8 mouse cellular contexts compared by ENCODE assay signal in the genomic region with DNA sequence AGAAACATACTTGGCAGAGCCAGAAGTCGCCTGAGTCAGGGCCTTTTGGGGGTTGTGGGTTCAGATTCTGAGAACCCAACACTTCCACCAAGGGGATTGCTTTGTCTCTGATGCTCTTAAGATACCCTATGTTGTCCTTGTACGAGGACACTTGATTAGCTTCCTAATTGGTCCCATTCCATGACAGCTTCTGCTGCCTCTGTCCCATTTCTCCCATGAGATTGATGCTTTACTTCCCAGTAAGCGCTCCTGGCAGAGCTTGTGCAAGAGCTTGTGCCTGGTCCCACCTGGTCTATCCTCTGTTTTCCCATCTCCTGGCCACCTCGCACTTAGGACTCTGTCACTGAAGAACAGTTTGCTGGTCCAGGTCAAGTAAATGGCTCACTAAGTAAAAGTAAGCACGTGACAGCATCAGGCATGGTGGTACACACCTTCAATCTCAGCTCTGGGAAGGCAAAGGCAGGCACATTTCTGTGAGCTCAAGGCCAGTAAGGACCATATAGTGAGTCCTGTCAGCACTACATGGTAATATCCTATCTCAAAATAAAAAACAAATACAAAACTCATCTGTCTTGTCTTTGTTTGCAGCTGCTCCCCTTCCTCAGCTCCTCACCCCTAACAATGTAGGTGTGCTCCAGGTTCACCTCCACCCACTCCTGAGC. TPM values are rescaled to one million over a fixed set of nuclear protein-coding genes. Genes with fewer than 3 reads are reported as not detected.
A peak's percentile ranks its signal among the peaks of the same experiment; 100 is the strongest.
DNase-seq lines count a peak whose midpoint lies in the region; ATAC-seq lines count a peak whose summit lies in the region.
"Not testable (repeated sequence)": the region's sequence is repeated elsewhere in the genome, so short reads cannot be mapped to it uniquely, and the experiment has no call there.

No protein-coding gene starts in this region.

- ATAC-seq in common myeloid progenitor, adult 5-6 weeks (replicated peaks; ENCODE audit: low read depth, poor library complexity, severe bottlenecking) = 0 out of 2 replicates have a peak, but pooled peaks have one; percentile 1
- ATAC-seq in hindbrain, embryonic 13.5 days (ENCODE audit: low FRiP score) = peak; percentile 34
- ATAC-seq in neural tube, embryonic 12.5 days (ENCODE audit: low FRiP score, low read depth) = peak; percentile 27

- H3K27me3 ChIP-seq in hindbrain, embryonic 13.5 days; neural tube, embryonic 12.5 days (replicated peaks): not testable (repeated sequence)

- peaks cover 19% of the 10 kb centered on the region for H3K9me3 ChIP-seq in hindbrain, embryonic 13.5 days
- H3K9me3 ChIP-seq in neural tube, embryonic 12.5 days = peaks cover 17% of the 10 kb centered on the region

- not testable (repeated sequence) for H3K4me1 ChIP-seq in hindbrain, embryonic 13.5 days (replicated peaks); neural tube, embryonic 12.5 days

- H3K4me2 ChIP-seq in hindbrain, embryonic 13.5 days; neural tube, embryonic 12.5 days (replicated peaks): not testable (repeated sequence)

- 70% methylated on average over 5 of the region's 5 CpGs for WGBS in hindbrain, embryonic 13.5 days
- WGBS in neural tube, embryonic 12.5 days = 72% methylated on average over 5 of the region's 5 CpGs

- not testable (repeated sequence) for H3K4me3 ChIP-seq in hindbrain, embryonic 13.5 days
- H3K4me3 ChIP-seq in neural tube, embryonic 12.5 days = 0 out of 2 replicates have a peak overlapping the region, but pooled peaks have one; percentile 0

- H3K36me3 ChIP-seq in hindbrain, embryonic 13.5 days; neural tube, embryonic 12.5 days: not testable (repeated sequence)

- H3K27ac ChIP-seq in hindbrain, embryonic 13.5 days; neural tube, embryonic 12.5 days: not testable (repeated sequence)

- DNase-seq in CD8-positive naive resting alpha-beta T cell, adult 2 months (ENCODE audit: low read depth in 2 of 2, low spot score in 2 of 2) = peak; percentile 67 to 77
- DNase-seq in gastrocnemius, postnatal 14 days = peak; percentile 64
- peak; percentile 67 to 74 for DNase-seq in layer of hippocampus, adult 18-20 months (ENCODE audit: low spot score in 2 of 2)
- DNase-seq in lung, adult 18-20 months = peak; percentile 50 to 76
- DNase-seq in testis, postnatal 14 days (ENCODE audit: low spot score) = peak; percentile 81

- intact Hi-C loops in gastrocnemius, postnatal 14 days (cut with DNase I; ENCODE audit: low total_unique reads) = not testable (repeated sequence)

- not testable (repeated sequence) for H3K9ac ChIP-seq in hindbrain, embryonic 13.5 days; neural tube, embryonic 12.5 days

RNA-seq across cellular contexts. Expression of a gene that starts 30.9 kb away (rescaled TPM):
- total RNA-seq in common myeloid progenitor, adult 5-6 weeks (2017) = 16.6 and 19.5 TPM in 2 replicates
- 10 to 100 TPM in 1 of 2 experiments, 1 to 10 TPM in 1; 9.6 to 10.9 TPM for total RNA-seq in gastrocnemius, postnatal 14 days (2021)
- 13.5 and 16.2 TPM in 2 replicates for polyA plus RNA-seq in hindbrain, embryonic 13.5 days (2015; fragmentation: Nextera tagmentation; extraction: Ambion mirVana)
- total RNA-seq in layer of hippocampus, adult 18-20 months (2021) = 10 to 100 TPM; 53.9 to 67.2 TPM
- polyA plus RNA-seq in neural tube, embryonic 12.5 days (2016; fragmentation: Nextera tagmentation; extraction: Ambion mirVana) = 14.3 and 15.6 TPM in 2 replicates

RNA-seq across cellular contexts. Expression of a gene that starts 39.8 kb away (rescaled TPM):
- 58.9 and 75.0 TPM in 2 replicates for total RNA-seq in common myeloid progenitor, adult 5-6 weeks (2017)
- 10 to 100 TPM; 23.6 to 26.2 TPM for total RNA-seq in gastrocnemius, postnatal 14 days (2021)
- polyA plus RNA-seq in hindbrain, embryonic 13.5 days (2015; fragmentation: Nextera tagmentation; extraction: Ambion mirVana) = 50.4 and 52.4 TPM in 2 replicates
- total RNA-seq in layer of hippocampus, adult 18-20 months (2021) = 10 to 100 TPM; 61.8 to 75.5 TPM
- 62.0 and 62.5 TPM in 2 replicates for polyA plus RNA-seq in neural tube, embryonic 12.5 days (2016; fragmentation: Nextera tagmentation; extraction: Ambion mirVana)
